Mouse (Mus musculus) megakaryocyte-erythroid progenitor cell, adult 5-6 weeks (primary cell): ENCODE results near the gene Pnliprp2. TPM values are rescaled to one million over a fixed set of nuclear protein-coding genes. Genes with fewer than 3 reads are reported as not detected.
A peak's percentile ranks its signal among the peaks of the same experiment; 100 is the strongest.

ENCODE experiments used
- ATAC-seq: replicated peaks from 2 replicates; pipeline ENCODE4 v1.8.0; 2016; ENCODE audit warnings: mild to moderate bottlenecking, inconsistent platforms; ENCODE audit not compliant: severe bottlenecking, poor library complexity, low FRiP score, low TSS enrichment
- total RNA-seq, 2 experiments: library from RNA; stranded (forward) in 1 of 2; stranded (reverse) in 1 of 2; fragments of 200-1000, 215-1000 nt in 1 of 2; fragments of >200 nt in 1 of 2; fragmentation: Nextera tagmentation in 1 of 2; gene quantifications; 2 replicates each; pipeline ENCODE4 v1.2.3; 2014 to 2017

The Pnliprp2 gene
- total RNA-seq, 2 experiments from 2014 or later, result not detected

- no peak for ATAC-seq
Observed at GRCm38 (mm10) chr19:58789194-58789593, 29.7 kb downstream of the Pnliprp2 start.

GRCm38 (mm10) chr19:58794284-58794683, 34.8 kb downstream of the Pnliprp2 start, which contains the start of gene 1700019N19Rik:
TSS of gene 1700019N19Rik (minus strand) at chr19:58794461.
- ATAC-seq, result no peak

GRCm38 (mm10) chr19:58795114-58795669, 35.7 kb downstream of the Pnliprp2 start:
- no peak for ATAC-seq

DNA sequence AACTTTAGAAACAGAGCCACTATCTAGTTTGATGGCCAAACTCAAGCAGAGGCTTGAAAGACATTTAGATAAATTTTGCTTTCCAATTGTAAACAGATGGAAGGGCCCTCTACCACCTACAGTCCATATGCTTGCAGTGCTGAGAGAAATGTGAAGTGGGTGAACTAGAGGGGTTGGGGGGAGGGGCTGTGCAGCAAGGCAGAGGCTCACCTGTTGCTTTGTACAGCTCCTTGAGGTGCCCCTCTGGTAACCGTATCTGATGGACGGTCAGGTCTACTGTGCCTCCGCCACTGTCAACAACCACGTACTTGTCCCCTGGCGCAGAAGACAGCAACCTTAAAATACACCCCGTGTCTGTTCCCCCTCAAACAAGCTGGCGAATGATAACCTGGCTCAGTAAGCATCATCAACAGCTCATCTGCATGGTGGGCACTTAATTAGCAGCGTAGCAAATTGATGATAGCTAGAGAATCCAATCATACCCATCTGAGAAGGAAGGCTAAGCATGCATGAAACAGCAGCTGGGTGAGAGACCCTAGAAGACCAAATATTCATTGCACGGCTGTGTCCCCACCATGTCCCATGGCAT, 45.8 kb downstream of the Pnliprp2 start:
- no peak for ATAC-seq

- peak; percentile 71 for ATAC-seq
Observed at GRCm38 (mm10) chr19:58806364-58806763, 46.8 kb downstream of the Pnliprp2 start.

- ATAC-seq, result no peak
Observed at GRCm38 (mm10) chr19:58808864-58809263, 49.3 kb downstream of the Pnliprp2 start.

GRCm38 (mm10) chr19:58810536-58810935, 51.0 kb downstream of the Pnliprp2 start:
- ATAC-seq, result no peak

- ATAC-seq, result no peak
Observed at GRCm38 (mm10) chr19:58815179-58815922, 55.8 kb downstream of the Pnliprp2 start.

- ATAC-seq, result no peak
Observed at GRCm38 (mm10) chr19:58816453-58817041, 57.0 kb downstream of the Pnliprp2 start.

DNA sequence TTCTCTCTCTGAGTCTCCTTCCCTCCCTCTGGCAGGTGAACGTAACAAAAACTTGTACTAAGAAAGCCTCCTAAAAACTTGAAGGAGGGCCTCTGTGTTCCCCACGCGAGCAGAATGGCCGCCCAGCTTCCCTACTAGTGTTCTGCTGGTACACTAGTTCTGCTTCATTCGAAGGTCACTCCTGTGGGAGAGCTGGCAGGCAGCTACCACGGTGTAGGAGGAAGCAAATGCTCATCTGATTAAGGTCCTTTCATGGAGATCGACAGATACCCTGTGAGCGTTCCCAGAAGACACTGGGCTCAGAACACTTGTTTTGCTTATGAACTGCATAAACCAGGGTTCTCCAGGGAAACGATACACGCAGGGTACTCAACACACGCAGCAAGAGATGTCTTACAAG, 57.9 kb downstream of the Pnliprp2 start:
- no peak for ATAC-seq

DNA sequence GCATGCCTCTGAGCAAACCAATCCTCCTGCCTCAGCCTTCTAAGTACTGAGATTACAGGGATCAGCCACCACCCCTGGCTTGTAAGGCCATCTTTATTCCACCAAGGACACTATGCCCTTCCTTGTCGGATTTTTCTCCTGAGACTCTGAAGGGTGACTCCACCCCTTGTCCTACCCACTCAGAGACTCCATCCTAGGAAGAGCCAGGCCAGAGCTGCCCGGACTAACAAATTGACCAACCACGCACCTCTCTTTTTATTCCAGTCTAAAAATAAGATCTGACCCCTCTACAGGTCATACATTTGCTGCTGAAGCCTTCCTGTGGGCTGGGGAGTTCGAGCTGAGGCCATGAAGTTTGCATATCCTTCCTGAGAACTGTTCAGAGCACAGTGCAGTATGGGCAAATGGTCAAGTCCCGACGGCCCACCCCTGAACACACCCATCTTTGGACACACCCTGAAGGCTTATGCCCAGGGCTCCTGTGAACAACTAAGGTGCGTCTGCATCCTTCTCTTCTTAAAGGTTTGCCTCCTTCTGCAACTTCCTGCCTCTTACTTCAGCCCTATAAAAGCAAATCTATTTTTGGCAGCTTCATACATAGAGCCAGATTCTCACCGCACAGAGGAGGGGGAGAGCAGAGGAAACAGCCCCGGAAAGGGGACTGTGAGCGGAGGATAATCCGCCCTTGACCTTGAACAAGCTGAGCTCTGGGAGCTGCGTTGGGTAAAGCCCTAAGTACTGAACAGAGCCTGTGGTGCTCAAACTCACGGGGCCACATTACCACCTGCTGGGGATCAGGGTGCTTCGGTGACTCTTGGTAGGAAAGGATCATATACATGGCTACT, 59.3 kb downstream of the Pnliprp2 start:
- no peak for ATAC-seq

- no peak for ATAC-seq
Observed at GRCm38 (mm10) chr19:58822454-58823200, 63.1 kb downstream of the Pnliprp2 start.

DNA sequence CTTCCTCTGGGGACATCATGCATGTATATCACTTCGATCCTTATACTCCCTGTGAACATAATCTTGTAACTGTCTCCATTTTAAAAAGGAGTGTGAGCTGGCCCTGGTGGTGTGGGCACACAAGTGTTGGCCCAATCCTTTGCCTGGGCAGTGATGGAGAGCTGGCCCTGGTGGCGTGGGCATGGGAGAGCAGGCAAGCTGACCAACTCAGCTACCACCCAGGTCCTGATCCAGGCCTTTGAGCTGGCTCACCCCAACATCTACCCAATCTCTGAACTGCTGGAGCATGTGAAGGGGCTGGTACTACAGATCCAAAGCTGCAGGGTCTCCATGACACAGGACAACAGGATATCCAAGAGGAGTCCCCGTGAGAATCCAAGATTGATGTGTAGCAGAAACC, 63.8 kb downstream of the Pnliprp2 start:
- ATAC-seq, result no peak

DNA sequence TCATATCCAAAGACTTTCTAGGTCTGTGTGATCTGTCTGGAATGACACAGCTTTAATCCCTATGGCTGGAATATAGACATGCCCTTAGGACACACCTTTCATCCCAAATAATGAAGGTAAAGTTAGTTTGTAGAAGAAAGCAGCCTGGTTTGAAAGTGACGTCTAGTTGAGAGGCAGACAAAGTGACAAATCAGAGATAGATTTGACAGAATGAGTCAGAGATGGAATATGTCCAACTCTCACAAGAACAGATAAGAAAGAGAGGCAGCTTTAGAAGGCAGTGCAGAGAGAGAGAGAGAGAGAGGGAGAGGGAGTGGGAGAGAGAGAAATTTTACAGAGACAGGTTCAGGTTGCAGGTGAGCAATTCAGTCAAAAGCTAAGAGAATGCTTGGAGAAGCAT, 64.8 kb downstream of the Pnliprp2 start:
- no peak for ATAC-seq

Other genes starting within 250 kb of the Pnliprp2 start
- gene Ccdc172, start 247.7 kb upstream of the Pnliprp2 start, total RNA-seq (2014; fragmentation: Nextera tagmentation), result not detected in 2 replicates
- not detected in 2 replicates for gene Ccdc172, start 247.7 kb upstream of the Pnliprp2 start, total RNA-seq (2017)
- gene Pnlip, start 107.2 kb upstream of the Pnliprp2 start, total RNA-seq (2014; fragmentation: Nextera tagmentation), result not detected in 2 replicates
- gene Pnlip, start 107.2 kb upstream of the Pnliprp2 start, total RNA-seq (2017), result not detected in 2 replicates
- gene Pnliprp1, start 30.8 kb upstream of the Pnliprp2 start, total RNA-seq (2014; fragmentation: Nextera tagmentation), result not detected in 2 replicates
- not detected in 2 replicates for gene Pnliprp1, start 30.8 kb upstream of the Pnliprp2 start, total RNA-seq (2017)
- not detected in 2 replicates for gene 1700019N19Rik, start 34.7 kb downstream of the Pnliprp2 start, total RNA-seq (2014; fragmentation: Nextera tagmentation)
- gene 1700019N19Rik, start 34.7 kb downstream of the Pnliprp2 start, total RNA-seq (2017), result not detected in 2 replicates
- not detected in 2 replicates for gene Eno4, start 183.7 kb downstream of the Pnliprp2 start, total RNA-seq (2014; fragmentation: Nextera tagmentation)
- not detected in 2 replicates for gene Eno4, start 183.7 kb downstream of the Pnliprp2 start, total RNA-seq (2017)
- not detected in 2 replicates for gene Hspa12a, start 183.9 kb downstream of the Pnliprp2 start, total RNA-seq (2014; fragmentation: Nextera tagmentation)
- 0.19 TPM in 1 of 2 replicates, not detected in the other for gene Hspa12a, start 183.9 kb downstream of the Pnliprp2 start, total RNA-seq (2017)